Mouse (Mus musculus) lung, adult 18-20 months (tissue): ENCODE data around the gene Gnb2.
A peak's percentile ranks its signal among the peaks of the same experiment; 100 is the strongest.

Experiments used
- DNase-seq, 2 experiments: peaks; one replicate each; pipeline ENCODE4 v3.0.0; 2022; ENCODE audit warnings: mixed read lengths in 2 of 2

Gnb2 gene

DNA sequence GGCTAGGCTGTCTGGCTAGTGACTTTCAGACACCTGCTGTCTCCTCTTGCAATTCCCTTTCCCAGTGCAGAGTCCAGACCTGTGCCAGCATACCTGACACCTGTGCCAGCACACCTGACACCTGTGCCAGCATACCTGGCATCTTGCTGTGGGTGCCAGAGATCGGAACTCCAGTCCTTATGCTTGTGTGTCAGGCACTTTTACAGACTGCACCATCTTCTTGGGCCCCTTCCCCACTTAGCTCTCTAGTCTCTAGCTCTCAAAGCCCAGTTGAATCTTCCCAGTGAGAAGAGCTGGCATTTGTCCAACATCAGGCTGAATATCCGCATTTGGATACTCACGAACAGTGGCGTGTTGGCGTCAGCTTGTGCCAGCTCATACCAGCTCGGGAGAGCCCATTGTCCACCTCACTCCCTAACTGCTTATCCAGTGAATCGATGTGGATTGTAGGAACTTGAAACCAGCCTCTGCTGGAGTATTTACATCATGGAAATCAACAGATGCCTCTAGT lies 6.0 kb upstream of the Gnb2 start:
- no peak for DNase-seq

DNA sequence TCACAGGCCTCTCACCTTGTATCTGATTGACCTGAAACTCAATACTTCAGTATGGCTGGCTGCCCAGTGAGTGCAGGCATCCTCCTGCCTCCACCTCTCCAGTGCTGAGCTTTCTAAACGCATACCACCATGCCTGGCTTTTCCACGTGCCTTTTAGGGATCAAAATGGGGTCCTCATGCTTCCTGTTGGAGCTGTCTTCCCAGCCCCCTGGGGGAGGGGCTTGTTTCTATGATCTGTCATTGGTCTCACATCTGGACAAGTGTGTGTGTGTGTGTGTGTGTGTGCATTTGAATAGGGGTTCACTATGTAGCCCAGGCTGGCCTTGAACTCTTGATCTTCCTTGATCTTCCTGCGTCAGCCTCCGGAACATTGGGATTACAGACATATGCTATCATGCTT lies 4.2 kb upstream of the Gnb2 start:
- DNase-seq = no peak

- DNase-seq = no peak
Observed at GRCm38 (mm10) chr5:137535318-137535717, 2.0 kb upstream of the Gnb2 start.

DNA sequence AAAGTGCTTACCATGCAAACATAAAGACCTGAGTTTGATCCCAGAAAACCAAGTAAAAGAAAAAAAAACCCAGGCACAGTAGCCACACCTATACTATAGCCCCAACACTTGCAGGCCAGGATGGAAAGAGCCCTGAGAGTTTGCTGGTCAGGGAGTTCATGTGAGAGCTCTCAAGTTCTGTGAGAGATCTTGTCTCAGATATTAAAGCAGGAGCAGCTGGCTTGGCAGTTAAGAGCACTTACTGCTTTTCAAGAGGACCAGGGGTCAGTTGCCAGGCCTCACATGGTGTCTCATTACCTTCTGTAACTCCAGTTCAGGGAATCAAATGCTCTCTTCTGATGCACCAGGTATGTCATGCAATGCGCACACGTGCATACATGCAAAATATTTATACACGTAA lies 1.5 kb upstream of the Gnb2 start:
- DNase-seq = peak; percentile 62 to 67

DNA sequence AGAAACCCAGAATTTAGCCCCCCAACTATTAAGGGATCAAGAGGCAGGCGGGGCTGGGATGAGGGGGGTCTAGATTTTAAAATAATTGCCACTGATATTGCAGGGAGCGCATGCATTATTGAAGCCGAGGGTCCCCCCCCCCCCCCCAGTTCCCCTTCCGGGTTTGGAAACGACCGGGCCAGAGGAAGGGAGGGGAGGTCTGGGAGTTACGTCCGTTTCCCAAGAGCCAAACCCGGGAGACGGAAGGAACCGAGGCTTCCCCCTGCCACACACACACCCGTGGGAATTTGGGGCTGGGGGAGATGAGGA lies 548 bp downstream of the Gnb2 start:
- DNase-seq = no peak

DNA sequence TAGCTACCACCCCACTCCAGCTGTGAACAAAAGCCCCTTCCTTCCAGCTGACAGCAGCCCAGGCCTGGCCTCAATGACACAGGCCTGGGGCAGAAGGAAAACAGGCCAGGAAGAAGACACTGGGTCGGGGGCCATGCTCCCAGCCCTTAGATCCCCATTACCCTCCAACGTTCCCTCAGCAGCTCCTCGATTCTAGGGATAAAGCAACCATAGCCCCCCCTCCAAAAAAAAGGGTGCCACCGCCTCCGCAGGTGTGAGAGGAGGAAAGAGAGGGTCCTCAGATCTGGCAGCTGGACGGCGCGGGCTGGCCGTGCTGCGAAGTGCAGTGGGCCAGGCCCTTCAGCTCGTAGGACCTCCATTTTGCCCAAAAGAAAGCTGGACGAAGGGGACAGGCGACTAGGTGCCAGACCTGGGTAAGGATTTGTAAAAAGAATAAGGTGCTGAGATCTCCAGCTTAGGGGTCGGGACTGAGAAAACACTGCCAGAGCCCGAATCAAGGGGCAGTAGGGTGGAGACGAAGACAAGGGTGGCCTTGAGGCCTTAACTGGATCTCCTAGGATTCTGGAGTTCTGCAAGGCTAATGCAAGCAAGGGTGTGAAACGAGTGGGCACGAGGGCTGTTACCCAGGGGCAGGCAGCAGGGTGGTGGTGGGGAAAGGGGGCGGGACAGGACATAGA lies 1.0 kb downstream of the Gnb2 start:
- no peak for DNase-seq

DNA sequence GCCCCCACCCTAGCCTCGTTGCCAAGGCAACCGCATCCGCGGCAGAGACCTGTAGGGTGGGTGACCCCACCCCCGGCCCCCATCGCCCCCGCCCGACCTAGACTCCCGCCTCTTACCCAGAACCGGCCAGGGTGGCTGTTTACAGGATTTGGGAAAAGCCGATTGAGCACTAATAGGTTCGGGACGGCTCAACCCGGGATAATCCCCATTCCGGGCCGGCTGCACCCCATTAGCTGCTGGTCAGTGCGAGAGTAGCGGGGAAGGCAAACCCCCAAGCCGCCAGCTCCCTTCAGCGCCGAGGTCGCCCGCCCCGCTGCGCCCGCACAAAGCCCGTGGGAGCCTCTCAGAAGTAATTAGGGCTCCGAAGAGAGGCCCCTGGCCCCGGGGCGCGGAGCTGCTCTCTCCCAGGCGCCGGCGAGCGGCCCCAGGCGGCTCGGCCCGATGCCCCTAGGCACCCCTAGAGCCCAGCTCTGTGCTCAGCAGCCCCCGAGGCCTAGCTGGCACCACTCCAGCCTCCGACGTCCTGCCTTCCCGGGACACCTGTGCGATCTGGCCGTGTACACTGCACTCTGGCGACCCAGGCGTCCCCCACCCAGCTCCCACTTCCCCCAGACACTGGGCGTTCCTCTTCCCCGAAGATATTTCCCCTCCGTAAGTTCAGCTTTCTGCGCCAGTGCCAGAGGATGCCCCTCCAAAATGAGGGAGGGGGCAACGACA lies 1.7 kb downstream of the Gnb2 start:
- peak; percentile 62 to 63 for DNase-seq

DNA sequence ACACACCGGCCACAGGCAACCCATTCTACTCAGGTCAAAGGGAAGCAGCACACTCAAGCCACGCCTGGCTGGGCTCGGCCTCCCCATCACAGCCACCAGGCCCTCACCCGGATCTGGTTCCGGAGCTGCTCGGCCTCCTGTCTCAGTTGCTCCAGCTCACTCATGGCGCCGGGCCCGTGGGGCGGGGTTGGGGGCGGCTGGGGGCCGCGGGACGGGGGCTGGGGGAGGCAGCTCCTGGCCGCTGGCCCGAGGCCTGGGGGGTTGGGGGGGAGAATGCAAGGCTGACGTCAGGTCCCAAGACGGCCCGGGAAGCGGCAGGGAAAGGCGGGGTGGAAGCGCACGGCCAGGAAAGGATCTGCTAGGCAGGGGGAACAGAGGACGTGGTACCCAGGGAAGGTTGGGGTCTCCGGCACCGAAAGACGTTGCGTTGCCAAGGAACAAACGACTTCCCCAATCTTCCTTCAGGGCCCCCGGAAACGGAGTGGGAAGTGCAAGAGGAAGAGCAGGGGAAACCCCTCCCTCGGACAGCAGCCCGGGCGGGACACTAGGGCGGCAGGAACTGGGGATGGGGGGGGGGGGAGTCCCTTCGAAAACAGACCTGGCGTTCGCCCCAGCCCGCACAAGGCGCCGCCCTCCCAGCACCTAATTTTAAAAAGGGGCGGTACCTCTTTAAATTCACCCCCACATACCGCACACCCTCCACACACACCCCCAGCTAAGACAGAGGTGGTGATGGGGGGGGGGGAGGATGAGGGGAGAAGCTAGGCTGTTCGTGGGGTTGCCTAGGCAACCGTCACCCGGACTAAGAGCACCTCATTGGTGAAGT lies 2.5 kb downstream of the Gnb2 start:
- peak; percentile 74 to 76 for DNase-seq

DNA sequence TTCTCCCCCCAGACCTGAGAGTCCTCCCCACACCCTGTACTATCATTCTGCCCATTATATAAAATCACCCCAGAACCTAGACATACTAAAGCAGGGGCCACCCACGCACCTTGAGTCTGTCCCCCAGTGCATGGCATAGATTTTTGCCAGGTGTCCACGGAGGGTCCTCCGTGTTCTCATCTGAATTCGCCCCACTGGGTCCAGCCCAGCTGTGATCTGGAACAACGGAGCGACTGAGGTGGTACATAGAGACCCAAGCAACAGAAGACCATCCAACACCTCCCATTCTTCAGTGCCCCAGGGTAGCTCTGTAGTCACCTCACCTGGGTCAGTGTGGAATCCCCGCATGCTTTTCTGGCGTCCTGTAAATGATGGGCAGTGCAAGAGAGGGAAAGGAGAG lies 3.2 kb downstream of the Gnb2 start:
- no peak for DNase-seq

- DNase-seq = no peak
Observed at GRCm38 (mm10) chr5:137529221-137529995, 3.9 kb downstream of the Gnb2 start.

DNA sequence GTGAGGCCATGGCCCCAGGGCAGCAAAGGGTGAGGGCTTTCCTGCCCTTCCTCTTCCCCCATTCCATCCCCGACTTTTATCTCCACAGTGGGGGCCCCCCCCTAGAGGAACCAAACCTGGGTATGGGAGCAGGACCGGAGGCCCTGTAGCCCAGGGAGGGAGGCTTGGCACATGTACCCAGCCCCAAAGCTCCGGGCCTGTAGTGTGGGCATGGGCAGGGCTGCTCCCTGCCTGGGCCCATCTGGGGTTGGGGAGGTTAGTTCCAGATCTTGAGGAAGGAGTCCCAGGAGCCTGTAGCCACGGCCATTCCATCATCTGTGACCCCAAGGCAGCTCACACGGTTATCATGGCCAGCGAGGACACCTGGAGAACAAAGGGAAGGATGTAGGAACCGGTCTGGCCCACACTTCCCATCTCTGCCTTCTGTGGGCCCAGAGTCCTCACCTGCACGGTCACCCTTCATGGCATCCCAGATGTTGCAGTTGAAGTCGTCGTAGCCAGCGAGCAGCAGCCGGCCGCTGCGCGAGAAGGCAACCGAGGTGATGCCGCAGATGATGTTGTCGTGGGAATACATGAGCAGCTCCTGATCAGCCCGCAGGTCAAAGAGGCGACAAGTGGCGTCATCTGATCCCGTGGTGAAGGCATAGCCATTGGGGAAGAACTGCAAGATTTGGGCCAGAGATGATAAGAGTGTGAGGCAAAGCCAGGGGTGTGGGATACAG lies 4.9 kb downstream of the Gnb2 start:
- DNase-seq = no peak

GRCm38 (mm10) chr5:137527413-137527812 lies 5.9 kb downstream of the Gnb2 start:
- no peak for DNase-seq

- no peak for DNase-seq
Observed at GRCm38 (mm10) chr5:137526192-137526936, 6.9 kb downstream of the Gnb2 start.

GRCm38 (mm10) chr5:137525511-137525910 lies 7.8 kb downstream of the Gnb2 start:
- DNase-seq = no peak

DNA sequence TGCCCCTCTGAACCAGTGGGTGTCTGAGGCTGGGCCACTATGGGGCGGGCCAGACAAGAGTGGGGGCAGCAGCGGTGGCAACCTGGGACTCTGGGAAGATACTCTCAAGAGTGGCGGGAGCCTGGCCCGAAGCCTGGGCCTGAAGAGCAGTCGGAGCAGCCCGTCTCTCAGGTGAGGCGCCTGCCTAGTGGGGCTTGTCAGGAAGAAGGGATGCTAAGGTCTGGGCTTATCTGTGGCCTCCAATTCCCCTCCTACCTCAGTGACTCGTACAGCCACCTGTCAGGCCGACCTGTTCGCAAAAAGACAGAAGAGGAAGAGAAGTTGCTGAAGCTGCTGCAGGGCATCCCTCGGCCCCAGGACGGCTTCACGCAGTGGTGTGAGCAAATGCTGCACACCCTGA lies 8.6 kb downstream of the Gnb2 start:
- DNase-seq = no peak

- DNase-seq = no peak
Observed at GRCm38 (mm10) chr5:137524251-137524515, 9.1 kb downstream of the Gnb2 start.

GRCm38 (mm10) chr5:137523396-137524250 lies 9.7 kb downstream of the Gnb2 start:
- DNase-seq = no peak

GRCm38 (mm10) chr5:137522711-137523110 lies 10.6 kb downstream of the Gnb2 start:
- no peak for DNase-seq

DNA sequence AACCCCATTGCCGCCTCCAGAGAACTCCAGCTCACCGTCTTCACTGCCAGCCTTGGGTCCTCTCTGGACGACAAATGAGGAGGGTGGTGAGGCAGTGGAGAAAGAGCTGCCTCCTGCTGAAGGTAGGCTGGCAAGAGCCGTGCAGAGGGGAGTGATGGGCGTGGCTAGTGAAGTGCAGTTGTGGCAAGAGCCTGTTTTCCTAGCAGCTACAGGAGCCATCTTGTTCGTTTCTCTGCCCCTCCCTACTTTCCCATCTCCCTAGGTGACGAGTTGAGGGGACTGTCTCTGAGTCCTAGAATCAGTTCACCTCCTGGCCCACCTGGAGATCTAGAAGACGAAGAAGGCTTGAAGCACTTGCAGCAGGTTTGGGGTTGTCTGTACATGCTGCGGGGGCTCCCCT lies 11.4 kb downstream of the Gnb2 start:
- no peak for DNase-seq

GRCm38 (mm10) chr5:137519691-137520550 lies 13.4 kb downstream of the Gnb2 start:
- no peak for DNase-seq
